Mouse (Mus musculus): Measurements from ENCODE around the gene Irf4.

DNA sequence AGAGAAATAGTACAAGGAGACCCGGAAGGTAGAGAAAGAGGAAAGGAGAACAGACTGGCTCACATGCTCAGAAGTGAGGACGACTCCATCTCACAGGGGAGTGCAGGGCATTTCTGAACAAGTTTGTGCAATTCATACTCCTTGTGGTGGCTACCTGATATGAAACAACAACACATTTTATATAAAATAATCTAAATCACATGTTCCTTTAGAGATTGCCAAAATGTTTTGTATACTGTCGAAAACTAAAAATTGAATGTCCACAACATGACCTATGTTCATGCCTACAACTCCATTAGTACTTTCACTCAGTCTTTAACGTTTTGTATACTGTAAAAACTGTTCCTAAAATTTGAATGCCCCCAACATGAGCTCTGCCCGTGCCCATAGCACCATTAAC, 7.9 kb upstream of the Irf4 start:
- no peak for TF ChIP-seq GATA1 (IDR thresholded peaks at IDR 0.05; ENCODE audit: low read length)
- no peak for TF ChIP-seq TAL1 (IDR thresholded peaks at IDR 0.05; ENCODE audit: low read length)
